Mouse (Mus musculus): Measurements from ENCODE around the gene Nolc1. TPM values are rescaled to one million over a fixed set of nuclear protein-coding genes. Genes with fewer than 3 reads are reported as not detected.
A peak's percentile ranks its signal among the peaks of the same experiment; 100 is the strongest.
"Not testable (repeated sequence)": the region's sequence is repeated elsewhere in the genome, so short reads cannot be mapped to it uniquely, and the experiment has no call there.

Gene Nolc1
- polyA plus RNA-seq, 1 experiment from 2014 or later: 59.4 TPM

- ATAC-seq (ENCODE audit: low FRiP score): no peak
- Histone ChIP-seq H3K27me3 (replicated peaks) (no peaks in the 10 kb centered on the region), H3K9me3 (replicated peaks) (no peaks in the 10 kb centered on the region), H3K27ac (replicated peaks) (no peak overlapping the region), H3K4me2 (no peak overlapping the region), H3K36me3 (no peaks in the 10 kb centered on the region), H3K4me1 (no peaks in the 10 kb centered on the region), H3K9ac (replicated peaks) (no peak overlapping the region), H3K4me3 (replicated peaks) (no peak overlapping the region)
- 84% methylated on average over 6 of the region's 6 CpGs for WGBS
These were observed 27.9 kb downstream of the Nolc1 start for GRCm38 (mm10) chr19:46103437-46104186.

DNA sequence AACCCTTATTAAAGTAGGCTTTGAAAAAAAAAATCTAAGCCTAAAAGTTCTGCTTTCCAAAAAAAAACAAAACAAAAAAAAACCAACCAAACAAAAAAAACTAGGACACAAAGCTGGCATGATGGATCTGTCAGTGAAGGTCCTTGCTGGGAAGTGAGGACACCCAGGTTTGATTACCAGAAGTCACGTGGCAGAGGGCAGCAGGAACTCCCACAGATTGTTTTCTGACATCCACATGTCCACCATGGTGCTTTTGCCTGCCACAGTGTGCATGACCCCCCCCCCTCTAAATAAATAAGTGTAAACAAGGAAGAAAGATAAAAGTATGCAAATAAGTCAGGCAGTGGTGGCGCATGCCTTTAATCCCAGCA, 28.5 kb downstream of the Nolc1 start:
- Histone ChIP-seq H3K4me2 (no peak overlapping the region), H3K4me1 (no peaks in the 10 kb centered on the region), H3K9ac (replicated peaks) (no peak overlapping the region), H3K36me3 (no peaks in the 10 kb centered on the region), H3K27ac (replicated peaks) (no peak overlapping the region), H3K9me3 (replicated peaks) (no peaks in the 10 kb centered on the region), H3K27me3 (replicated peaks) (no peaks in the 10 kb centered on the region), H3K4me3 (replicated peaks) (no peak overlapping the region)
- WGBS: 89% methylated on average over 2 of the region's 2 CpGs
- ATAC-seq (ENCODE audit: low FRiP score): no peak

DNA sequence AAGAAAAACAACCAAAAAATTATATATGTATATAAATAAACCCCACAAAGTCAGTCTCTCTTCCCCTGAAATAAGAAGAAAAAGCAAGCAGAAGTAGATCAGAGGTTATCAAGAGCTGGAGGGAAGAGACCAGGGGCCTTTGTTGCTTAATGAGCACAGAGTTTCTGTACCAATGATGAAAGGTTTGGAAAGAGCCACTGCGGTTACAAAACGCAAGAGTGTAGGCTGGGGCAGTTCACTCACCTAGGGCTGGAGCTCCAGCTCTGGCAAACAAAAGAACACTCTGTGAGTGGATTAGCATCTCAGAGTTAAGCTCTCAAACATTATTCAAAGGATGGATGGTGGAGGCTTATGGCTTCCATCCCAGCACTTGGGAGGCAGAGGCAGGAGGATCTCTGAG, 34.6 kb downstream of the Nolc1 start:
- ATAC-seq (ENCODE audit: low FRiP score): no peak
- H3K27ac ChIP-seq (replicated peaks): no peak overlapping the region
- 84% methylated on average over 2 of the region's 2 CpGs for WGBS

DNA sequence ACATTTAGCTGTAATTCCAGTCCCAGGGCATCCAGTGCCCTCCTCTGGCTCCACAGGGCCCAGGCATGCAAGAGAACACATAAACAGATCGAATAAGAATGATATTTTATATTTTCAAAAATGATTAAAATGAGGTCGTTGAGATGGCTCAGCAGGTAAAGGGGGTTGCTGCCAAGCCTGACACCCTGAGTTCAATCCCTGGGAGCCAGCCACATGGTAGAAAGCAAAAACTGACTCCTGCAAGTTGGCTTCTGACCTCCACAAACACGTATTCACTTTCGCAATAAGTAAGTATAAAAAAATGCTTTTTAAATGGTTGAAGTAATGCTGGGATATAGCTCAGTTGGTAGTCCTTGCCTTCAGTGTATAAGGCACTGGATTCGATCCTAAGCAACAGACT, 35.1 kb downstream of the Nolc1 start:
- Histone ChIP-seq H3K4me1 (no peaks in the 10 kb centered on the region), H3K9me3 (replicated peaks) (no peaks in the 10 kb centered on the region), H3K9ac (replicated peaks) (no peak overlapping the region), H3K4me3 (replicated peaks) (no peak overlapping the region), H3K27ac (replicated peaks) (no peak overlapping the region), H3K36me3 (no peaks in the 10 kb centered on the region), H3K27me3 (replicated peaks) (no peaks in the 10 kb centered on the region), H3K4me2 (no peak overlapping the region)
- no peak for ATAC-seq (ENCODE audit: low FRiP score)
- WGBS: 85% methylated on average over 5 of the region's 5 CpGs

More for the DNA sequence above, 34.6 kb downstream of the Nolc1 start:
- no peaks in the 10 kb centered on the region for H3K9me3 ChIP-seq (replicated peaks)
- H3K4me2 ChIP-seq: no peak overlapping the region
- no peak overlapping the region for H3K4me3 ChIP-seq (replicated peaks)
- no peaks in the 10 kb centered on the region for H3K4me1 ChIP-seq
- H3K36me3 ChIP-seq: no peaks in the 10 kb centered on the region
- no peaks in the 10 kb centered on the region for H3K27me3 ChIP-seq (replicated peaks)
- no peak overlapping the region for H3K9ac ChIP-seq (replicated peaks)

GRCm38 (mm10) chr19:46114617-46115016, 39.0 kb downstream of the Nolc1 start:
- WGBS: 63% methylated on average over 4 of the region's 4 CpGs
- Histone ChIP-seq H3K4me1 (no peaks in the 10 kb centered on the region), H3K9ac (replicated peaks) (no peak overlapping the region), H3K36me3 (no peaks in the 10 kb centered on the region), H3K27me3 (replicated peaks) (no peaks in the 10 kb centered on the region), H3K4me2 (no peak overlapping the region), H3K27ac (replicated peaks) (no peak overlapping the region), H3K4me3 (replicated peaks) (no peak overlapping the region), H3K9me3 (replicated peaks) (no peaks in the 10 kb centered on the region)
- no peak for ATAC-seq (ENCODE audit: low FRiP score)

GRCm38 (mm10) chr19:46119458-46119857, 43.8 kb downstream of the Nolc1 start:
- Histone ChIP-seq H3K27me3 (replicated peaks) (no peaks in the 10 kb centered on the region), H3K4me2 (no peak overlapping the region)
- WGBS: 89% methylated on average over 3 of the region's 3 CpGs

GRCm38 (mm10) chr19:46120872-46121271, 45.2 kb downstream of the Nolc1 start:
- Histone ChIP-seq H3K4me1 (no peaks in the 10 kb centered on the region), H3K27ac (replicated peaks) (no peak overlapping the region), H3K4me3 (replicated peaks) (no peak overlapping the region), H3K9me3 (replicated peaks) (no peaks in the 10 kb centered on the region), H3K9ac (replicated peaks) (no peak overlapping the region), H3K36me3 (no peaks in the 10 kb centered on the region), H3K27me3 (replicated peaks) (no peaks in the 10 kb centered on the region), H3K4me2 (no peak overlapping the region)
- no peak for ATAC-seq (ENCODE audit: low FRiP score)
- WGBS: 82% methylated on average over 6 of the region's 6 CpGs

More at GRCm38 (mm10) chr19:46119458-46119857, 43.8 kb downstream of the Nolc1 start:
- H3K9me3 ChIP-seq (replicated peaks): no peaks in the 10 kb centered on the region
- no peak for ATAC-seq (ENCODE audit: low FRiP score)
- H3K27ac ChIP-seq (replicated peaks): no peak overlapping the region
- H3K36me3 ChIP-seq: no peaks in the 10 kb centered on the region
- H3K4me1 ChIP-seq: no peaks in the 10 kb centered on the region
- H3K4me3 ChIP-seq (replicated peaks): no peak overlapping the region
- no peak overlapping the region for H3K9ac ChIP-seq (replicated peaks)

- H3K36me3 ChIP-seq: no peaks in the 10 kb centered on the region
- ATAC-seq (ENCODE audit: low FRiP score): no peak
- H3K9me3 ChIP-seq (replicated peaks): no peaks in the 10 kb centered on the region
- no peak overlapping the region for H3K4me3 ChIP-seq (replicated peaks)
- H3K27me3 ChIP-seq (replicated peaks): peaks cover 3% of the 10 kb centered on the region; the same call in 1 of the 2 replicates
- H3K9ac ChIP-seq (replicated peaks): no peak overlapping the region
- no peak overlapping the region for H3K27ac ChIP-seq (replicated peaks)
- H3K4me2 ChIP-seq: no peak overlapping the region
- H3K4me1 ChIP-seq: no peaks in the 10 kb centered on the region
- 83% methylated on average over 3 of the region's 3 CpGs for WGBS
These were observed 48.2 kb downstream of the Nolc1 start for GRCm38 (mm10) chr19:46123876-46124275.

DNA sequence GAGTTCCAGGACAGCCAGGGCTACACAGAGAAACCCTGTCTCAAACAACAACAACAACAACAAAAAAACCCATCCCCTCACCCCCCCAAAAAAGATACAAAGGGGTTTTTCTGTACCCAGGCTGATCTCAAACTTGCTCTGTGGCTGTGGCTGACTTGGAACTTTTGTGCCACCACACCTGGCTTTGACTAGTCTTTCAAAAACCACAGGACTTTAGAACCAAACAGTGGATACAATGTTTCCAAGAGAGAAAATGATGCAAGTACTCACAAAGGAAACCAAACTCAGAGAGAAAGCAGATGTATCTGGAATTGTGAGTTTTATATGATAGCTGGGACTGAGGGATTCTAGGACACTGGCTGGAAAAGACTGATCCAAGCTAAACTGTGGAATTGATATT, 49.0 kb downstream of the Nolc1 start:
- Histone ChIP-seq H3K27me3 (replicated peaks) (peaks cover 6% of the 10 kb centered on the region; the same call in 1 of the 2 replicates), H3K36me3 (no peaks in the 10 kb centered on the region), H3K4me1 (no peaks in the 10 kb centered on the region), H3K4me2 (no peak overlapping the region), H3K4me3 (replicated peaks) (no peak overlapping the region), H3K27ac (replicated peaks) (no peak overlapping the region), H3K9ac (replicated peaks) (no peak overlapping the region), H3K9me3 (replicated peaks) (no peaks in the 10 kb centered on the region)
- no peak for ATAC-seq (ENCODE audit: low FRiP score)

- Histone ChIP-seq H3K9me3 (replicated peaks) (no peaks in the 10 kb centered on the region), H3K4me2 (no peak overlapping the region), H3K9ac (replicated peaks) (no peak overlapping the region), H3K4me1 (no peaks in the 10 kb centered on the region), H3K27ac (replicated peaks) (no peak overlapping the region), H3K36me3 (no peaks in the 10 kb centered on the region), H3K4me3 (replicated peaks) (no peak overlapping the region), H3K27me3 (replicated peaks) (peaks cover 19% of the 10 kb centered on the region)
- 84% methylated on average over 4 of the region's 4 CpGs for WGBS
- ATAC-seq (ENCODE audit: low FRiP score): no peak
These were observed 50.6 kb downstream of the Nolc1 start for GRCm38 (mm10) chr19:46126301-46126700.

DNA sequence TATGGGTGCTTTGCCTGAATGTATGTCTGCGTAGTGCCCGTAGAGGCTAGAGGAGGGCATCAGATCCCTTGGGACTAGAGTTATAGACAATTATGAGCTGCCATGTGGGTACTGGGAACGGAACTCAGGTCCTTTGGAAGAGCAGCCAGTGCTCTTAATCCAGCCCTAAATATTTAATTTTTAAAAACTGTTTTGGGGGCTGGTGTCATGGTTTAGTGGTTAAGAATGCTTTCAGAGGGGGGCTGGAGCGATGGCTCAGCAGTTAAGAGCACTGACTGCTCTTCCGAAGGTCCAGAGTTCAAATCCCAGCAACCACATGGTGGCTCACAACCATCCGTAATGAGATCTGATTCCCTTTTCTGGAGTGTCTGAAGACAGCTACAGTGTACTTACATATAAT, 54.1 kb downstream of the Nolc1 start:
- H3K27me3 ChIP-seq (replicated peaks): peaks cover 49% of the 10 kb centered on the region
- WGBS: 73% methylated on average over 6 of the region's 6 CpGs
- not testable (repeated sequence) for H3K4me1 ChIP-seq

DNA sequence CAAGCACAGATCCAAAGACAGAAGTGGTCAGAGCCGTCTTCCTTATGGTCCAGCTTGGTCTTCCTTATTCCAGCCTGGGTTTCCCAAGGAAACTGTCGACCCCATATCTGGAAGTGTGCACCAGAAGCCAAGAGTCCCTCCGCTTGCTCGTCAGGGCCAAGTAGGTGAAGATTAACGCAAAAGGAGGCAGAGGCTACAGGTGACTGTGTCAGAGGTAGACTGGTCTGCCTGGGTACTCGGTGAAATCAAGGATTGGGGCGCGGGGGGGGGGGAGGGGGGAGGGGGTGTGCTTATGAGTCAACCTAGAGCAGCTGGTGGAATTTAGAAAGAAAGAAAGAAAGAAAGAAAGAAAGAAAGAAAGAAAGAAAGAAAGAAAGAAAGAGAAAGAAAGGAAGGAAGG, 55.6 kb downstream of the Nolc1 start:
- peaks cover 56% of the 10 kb centered on the region for H3K27me3 ChIP-seq (replicated peaks)
- peak overlapping the region; percentile 20; the same call in 1 of the 2 replicates for H3K4me3 ChIP-seq (replicated peaks)
- peaks cover 17% of the 10 kb centered on the region for H3K4me1 ChIP-seq
- H3K27ac ChIP-seq (replicated peaks): no peak overlapping the region
- ATAC-seq (ENCODE audit: low FRiP score): no peak
- H3K9ac ChIP-seq (replicated peaks): no peak overlapping the region
- no peaks in the 10 kb centered on the region for H3K9me3 ChIP-seq (replicated peaks)
- H3K36me3 ChIP-seq: no peaks in the 10 kb centered on the region
- peak overlapping the region; percentile 48 for H3K4me2 ChIP-seq
- whole genome bisulfite sequencing: 9% methylated on average over 6 of the region's 8 CpGs

More for the DNA sequence above, 54.1 kb downstream of the Nolc1 start:
- not testable (repeated sequence) for H3K9ac ChIP-seq (replicated peaks); H3K9me3 ChIP-seq (replicated peaks); H3K4me3 ChIP-seq (replicated peaks); H3K27ac ChIP-seq (replicated peaks); H3K4me2 ChIP-seq; H3K36me3 ChIP-seq; ATAC-seq (ENCODE audit: low FRiP score)

All from neural tube, embryonic 15.5 days (tissue).